Mouse (Mus musculus) heart, adult 10 weeks (tissue): ENCODE results near the gene Poll. TPM values are rescaled to one million over a fixed set of nuclear protein-coding genes. Genes with fewer than 3 reads are reported as not detected.

Source experiments
- polyA plus RNA-seq: library from polyadenylated mRNA; stranded (reverse); fragments of 350-450 nt; fragmentation: Illumina TruSeq; extraction: RNeasy Lipid Tissue Mini Kit (QIAGEN cat#74804); gene quantifications from one replicate; pipeline ENCODE4 v1.2.3, GENCODE M21; 2014; ENCODE audit warnings: low read depth, low replicate concordance

Gene Poll
- 12.3 TPM for polyA plus RNA-seq

GRCm38 (mm10) chr19:45560153-45560890, at the start of gene Poll, which contains the start of gene Gm17018:
Gene Poll (minus strand): TSS chr19:45560531.
Gene Gm17018 (plus strand): TSS chr19:45560615.

Other genes with a start within 250 kb of the Poll start
- 15.4 TPM for gene Btrc, start 196.8 kb downstream of the Poll start, polyA plus RNA-seq
- gene Gm17018, start 84 bp upstream of the Poll start, polyA plus RNA-seq: 14.5 TPM
- 28.8 TPM for gene Fbxw4, start 99.8 kb upstream of the Poll start, polyA plus RNA-seq
- gene Fgf8, start 182.4 kb upstream of the Poll start, polyA plus RNA-seq: not detected
- gene Npm3, start 189.1 kb upstream of the Poll start, polyA plus RNA-seq: 35.8 TPM
- 82.5 TPM for gene Mgea5, start 223.3 kb upstream of the Poll start, polyA plus RNA-seq